Mouse (Mus musculus) ES-Bruce4 (cell line): ENCODE results near the gene Fam243. TPM values are rescaled to one million over a fixed set of nuclear protein-coding genes. Genes with fewer than 3 reads are reported as not detected.

Experiments used
- H3K27ac ChIP-seq: 2 replicates; pipeline ENCODE4 v1.5.1; 2012; ENCODE audit warnings: low read length, inconsistent platforms; ENCODE audit not compliant: insufficient read depth
- H3K27me3 ChIP-seq: 2 replicates; pipeline ENCODE4 v1.6.1; 2012; ENCODE audit warnings: mild to moderate bottlenecking, low read length, inconsistent platforms; ENCODE audit not compliant: control insufficient read depth, poor library complexity, insufficient read depth, severe bottlenecking
- H3K36me3 ChIP-seq: 2 replicates; pipeline ENCODE4 v1.6.1; 2012; ENCODE audit warnings: inconsistent platforms, mild to moderate bottlenecking, low read length, moderate library complexity; ENCODE audit not compliant: control insufficient read depth, poor library complexity, insufficient read depth, severe bottlenecking
- H3K4me1 ChIP-seq: one replicate; pipeline ENCODE4 v1.8.1; 2011; ENCODE audit warnings: low read length; ENCODE audit not compliant: control insufficient read depth, insufficient read depth
- H3K4me3 ChIP-seq: 2 replicates; pipeline ENCODE4 v1.5.1; 2011; ENCODE audit warnings: low read depth, mild to moderate bottlenecking, low read length
- H3K9ac ChIP-seq: 2 replicates; pipeline ENCODE4 v1.6.1; 2012; ENCODE audit warnings: low read depth, mild to moderate bottlenecking, inconsistent platforms; ENCODE audit not compliant: poor library complexity, severe bottlenecking
- H3K9me3 ChIP-seq: replicated peaks from 2 replicates; pipeline ENCODE4 v1.6.1; 2012; ENCODE audit warnings: mild to moderate bottlenecking, low read length, inconsistent platforms; ENCODE audit not compliant: control insufficient read depth, poor library complexity, insufficient read depth, severe bottlenecking
- CTCF ChIP-seq: IDR thresholded peaks from one replicate; pipeline ENCODE4 v1.8.1; 2011; ENCODE audit warnings: low read depth, low read length
- EP300 ChIP-seq: IDR thresholded peaks from 2 replicates; pipeline ENCODE4 v1.6.1; 2011; ENCODE audit warnings: low read depth, low read length; ENCODE audit not compliant: insufficient read depth
- POLR2A ChIP-seq: IDR thresholded peaks from one replicate; pipeline ENCODE4 v1.8.1; 2011; ENCODE audit warnings: low read length; ENCODE audit not compliant: insufficient read depth
- polyA plus RNA-seq: library from polyadenylated mRNA; stranded (reverse); fragments of >200 nt; gene quantifications from 2 replicates; pipeline ENCODE4 v1.2.4, GENCODE M21; 2011; ENCODE audit warnings: low read depth; ENCODE audit not compliant: missing spikeins, insufficient read depth, insufficient read length

The Fam243 gene
- polyA plus RNA-seq, 1 experiment, result not detected

- H3K4me1 ChIP-seq, result no peaks in the 10 kb centered on the region
Observed at GRCm38 (mm10) chr16:92357023-92357422, 35.8 kb upstream of the Fam243 start.

GRCm38 (mm10) chr16:92355982-92356381 is 34.7 kb upstream of the Fam243 start:
- no peak overlapping the region for H3K4me3 ChIP-seq
- H3K9me3 ChIP-seq, result no peaks in the 10 kb centered on the region
- H3K27ac ChIP-seq, result no peak overlapping the region
- no peak overlapping the region for H3K9ac ChIP-seq
- TF ChIP-seq EP300 (no peak), POLR2A (no peak)
- no peaks in the 10 kb centered on the region for H3K4me1 ChIP-seq
- H3K27me3 ChIP-seq, result no peaks in the 10 kb centered on the region
- H3K36me3 ChIP-seq, result no peaks in the 10 kb centered on the region

More at GRCm38 (mm10) chr16:92357023-92357422, 35.8 kb upstream of the Fam243 start:
- no peak overlapping the region for H3K27ac ChIP-seq
- H3K27me3 ChIP-seq, result no peaks in the 10 kb centered on the region
- no peak overlapping the region for H3K9ac ChIP-seq
- no peak for TF ChIP-seq POLR2A
- no peak for TF ChIP-seq CTCF
- TF ChIP-seq EP300, result no peak
- no peak overlapping the region for H3K4me3 ChIP-seq
- no peaks in the 10 kb centered on the region for H3K36me3 ChIP-seq
- H3K9me3 ChIP-seq, result no peaks in the 10 kb centered on the region

DNA sequence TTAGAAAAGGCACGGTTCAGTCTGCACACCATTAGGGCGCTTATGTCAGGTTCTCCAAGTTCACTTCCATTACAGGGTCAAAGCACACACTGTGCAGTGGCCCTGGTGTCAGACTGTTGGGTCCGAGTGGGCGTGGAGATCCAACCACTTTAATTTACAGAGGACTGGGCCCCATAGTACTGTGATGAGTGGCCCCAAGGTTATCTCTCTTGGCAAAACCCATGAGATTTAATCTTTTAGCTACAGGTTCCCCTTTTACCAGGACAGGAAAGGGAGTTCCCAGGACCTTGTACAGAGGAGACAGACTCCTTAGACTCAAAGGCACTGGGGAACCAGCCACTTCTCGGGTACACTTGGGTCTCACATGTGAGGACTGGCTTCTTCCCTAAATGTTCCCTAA is 34.1 kb upstream of the Fam243 start:
- H3K9me3 ChIP-seq, result no peaks in the 10 kb centered on the region
- no peaks in the 10 kb centered on the region for H3K27me3 ChIP-seq
- no peaks in the 10 kb centered on the region for H3K36me3 ChIP-seq
- H3K4me3 ChIP-seq, result no peak overlapping the region
- no peak overlapping the region for H3K27ac ChIP-seq
- no peak overlapping the region for H3K9ac ChIP-seq
- no peak for TF ChIP-seq POLR2A
- no peak for TF ChIP-seq EP300
- TF ChIP-seq CTCF, result no peak
- H3K4me1 ChIP-seq, result no peaks in the 10 kb centered on the region

GRCm38 (mm10) chr16:92353897-92354296 is 32.7 kb upstream of the Fam243 start:
- no peak overlapping the region for H3K4me3 ChIP-seq
- TF ChIP-seq CTCF, result no peak
- no peak for TF ChIP-seq POLR2A
- no peak for TF ChIP-seq EP300
- H3K4me1 ChIP-seq, result no peaks in the 10 kb centered on the region
- no peaks in the 10 kb centered on the region for H3K9me3 ChIP-seq
- no peak overlapping the region for H3K9ac ChIP-seq
- no peak overlapping the region for H3K27ac ChIP-seq
- no peaks in the 10 kb centered on the region for H3K36me3 ChIP-seq
- H3K27me3 ChIP-seq, result no peaks in the 10 kb centered on the region

DNA sequence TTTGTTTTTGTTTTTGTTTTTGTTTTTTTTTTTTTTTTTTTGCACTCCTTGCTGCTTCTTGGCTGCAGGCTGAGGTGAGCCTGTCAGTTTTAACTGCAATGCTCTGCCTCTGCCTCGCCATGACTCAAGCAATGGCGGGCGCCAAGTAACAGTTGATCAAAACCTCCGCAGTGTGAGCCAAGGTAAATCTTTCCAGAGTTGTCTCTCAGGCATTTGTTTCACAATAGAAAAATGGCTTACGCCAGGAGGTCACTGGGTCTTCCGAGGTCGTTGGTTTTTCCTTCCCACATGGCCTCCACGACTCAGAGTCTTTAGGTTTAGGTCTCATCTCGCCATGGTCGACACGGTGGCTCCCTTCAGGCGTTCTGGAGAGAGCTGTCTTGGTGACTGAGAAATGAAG is 32.1 kb upstream of the Fam243 start:
- Histone ChIP-seq H3K4me3 (no peak overlapping the region), H3K4me1 (no peaks in the 10 kb centered on the region), H3K27ac (no peak overlapping the region), H3K9ac (no peak overlapping the region), H3K9me3 (no peaks in the 10 kb centered on the region), H3K27me3 (no peaks in the 10 kb centered on the region), H3K36me3 (no peaks in the 10 kb centered on the region)
- TF ChIP-seq POLR2A (no peak), EP300 (no peak), CTCF (no peak)

DNA sequence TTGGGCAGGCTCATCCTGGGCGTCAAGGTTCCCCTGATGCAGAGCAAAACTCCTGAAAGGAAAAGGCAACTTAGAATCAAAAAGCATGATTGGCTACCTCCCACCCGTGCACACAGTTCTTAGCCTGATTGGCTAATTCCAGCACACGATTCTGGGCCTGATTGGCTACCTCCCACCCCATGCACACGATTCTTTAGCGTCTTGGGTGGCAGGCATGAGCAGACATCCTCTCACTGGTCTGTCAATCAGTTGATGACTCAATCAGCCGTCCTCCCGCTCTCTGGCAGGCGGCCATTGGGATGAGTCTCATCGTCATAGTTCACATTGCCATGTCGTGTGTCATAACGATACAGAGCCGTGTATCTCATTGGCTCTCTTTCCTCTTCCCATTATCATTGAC is 27.7 kb upstream of the Fam243 start:
- no peak for TF ChIP-seq POLR2A
- no peak for TF ChIP-seq CTCF
- no peak for TF ChIP-seq EP300
- Histone ChIP-seq H3K4me3 (no peak overlapping the region), H3K36me3 (no peaks in the 10 kb centered on the region), H3K9ac (no peak overlapping the region), H3K27ac (no peak overlapping the region), H3K27me3 (no peaks in the 10 kb centered on the region), H3K9me3 (no peaks in the 10 kb centered on the region), H3K4me1 (no peaks in the 10 kb centered on the region)
